Mouse (Mus musculus) megakaryocyte-erythroid progenitor cell, adult 5-6 weeks (primary cell): ENCODE data around the gene Gm17606. TPM values are rescaled to one million over a fixed set of nuclear protein-coding genes. Genes with fewer than 3 reads are reported as not detected.

ENCODE experiments used
- total RNA-seq, 2 experiments: library from RNA; stranded (forward) in 1 of 2; stranded (reverse) in 1 of 2; fragments of 200-1000, 215-1000 nt in 1 of 2; fragments of >200 nt in 1 of 2; fragmentation: Nextera tagmentation in 1 of 2; gene quantifications; 2 replicates each; pipeline ENCODE4 v1.2.3; 2014 to 2017

The Gm17606 gene
- total RNA-seq, 2 experiments from 2014 or later, result not detected

Other genes starting within 250 kb of the Gm17606 start
- 8.8 and 12.9 TPM in 2 replicates for gene Slc7a7, start 223.2 kb upstream of the Gm17606 start, total RNA-seq (2014; fragmentation: Nextera tagmentation)
- 8.2 and 10.6 TPM in 2 replicates for gene Slc7a7, start 223.2 kb upstream of the Gm17606 start, total RNA-seq (2017)
- 504 and 507 TPM in 2 replicates for gene Mrpl52, start 214.0 kb upstream of the Gm17606 start, total RNA-seq (2014; fragmentation: Nextera tagmentation)
- 266 and 434 TPM in 2 replicates for gene Mrpl52, start 214.0 kb upstream of the Gm17606 start, total RNA-seq (2017)
- 39.2 and 44.9 TPM in 2 replicates for gene Mmp14, start 209.3 kb upstream of the Gm17606 start, total RNA-seq (2014; fragmentation: Nextera tagmentation)
- 23.4 and 37.2 TPM in 2 replicates for gene Mmp14, start 209.3 kb upstream of the Gm17606 start, total RNA-seq (2017)
- gene Lrp10, start 176.8 kb upstream of the Gm17606 start, total RNA-seq (2014; fragmentation: Nextera tagmentation), result 38.4 and 38.6 TPM in 2 replicates
- gene Lrp10, start 176.8 kb upstream of the Gm17606 start, total RNA-seq (2017), result 13.0 and 19.9 TPM in 2 replicates
- gene Rem2, start 164.9 kb upstream of the Gm17606 start, total RNA-seq (2014; fragmentation: Nextera tagmentation), result 0.50 and 3.5 TPM in 2 replicates
- 0.80 and 2.0 TPM in 2 replicates for gene Rem2, start 164.9 kb upstream of the Gm17606 start, total RNA-seq (2017)
- 73.8 and 87.5 TPM in 2 replicates for gene Prmt5, start 123.4 kb upstream of the Gm17606 start, total RNA-seq (2014; fragmentation: Nextera tagmentation)
- 71.5 and 77.3 TPM in 2 replicates for gene Prmt5, start 123.4 kb upstream of the Gm17606 start, total RNA-seq (2017)
- gene Haus4, start 86.3 kb upstream of the Gm17606 start, total RNA-seq (2014; fragmentation: Nextera tagmentation), result 94.2 and 97.3 TPM in 2 replicates
- 60.5 and 68.2 TPM in 2 replicates for gene Haus4, start 86.3 kb upstream of the Gm17606 start, total RNA-seq (2017)
- gene Ajuba, start 63.4 kb upstream of the Gm17606 start, total RNA-seq (2014; fragmentation: Nextera tagmentation), result not detected in 2 replicates
- gene Ajuba, start 63.4 kb upstream of the Gm17606 start, total RNA-seq (2017), result 0.19 and 0.80 TPM in 2 replicates
- 6.2 and 12.7 TPM in 2 replicates for gene 4931414P19Rik, start 35.0 kb upstream of the Gm17606 start, total RNA-seq (2014; fragmentation: Nextera tagmentation)
- 2.9 and 7.3 TPM in 2 replicates for gene 4931414P19Rik, start 35.0 kb upstream of the Gm17606 start, total RNA-seq (2017)
- gene Psmb5, start 22.9 kb upstream of the Gm17606 start, total RNA-seq (2014; fragmentation: Nextera tagmentation), result 221 and 258 TPM in 2 replicates
- 39.5 and 75.5 TPM in 2 replicates for gene Psmb5, start 22.9 kb upstream of the Gm17606 start, total RNA-seq (2017)
- 0.45 TPM in 1 of 2 replicates, not detected in the other for gene Psmb11, start 19.5 kb upstream of the Gm17606 start, total RNA-seq (2014; fragmentation: Nextera tagmentation)
- not detected in 2 replicates for gene Psmb11, start 19.5 kb upstream of the Gm17606 start, total RNA-seq (2017)
- 2.3 and 2.5 TPM in 2 replicates for gene Cdh24, start 412 bp downstream of the Gm17606 start, total RNA-seq (2014; fragmentation: Nextera tagmentation)
- gene Cdh24, start 412 bp downstream of the Gm17606 start, total RNA-seq (2017), result 0.15 and 1.7 TPM in 2 replicates
- gene 1700123O20Rik, start 45.3 kb downstream of the Gm17606 start, total RNA-seq (2014; fragmentation: Nextera tagmentation), result 37.1 and 42.0 TPM in 2 replicates
- 42.4 and 58.4 TPM in 2 replicates for gene 1700123O20Rik, start 45.3 kb downstream of the Gm17606 start, total RNA-seq (2017)
- gene Acin1, start 46.0 kb downstream of the Gm17606 start, total RNA-seq (2014; fragmentation: Nextera tagmentation), result 222 and 244 TPM in 2 replicates
- 267 and 293 TPM in 2 replicates for gene Acin1, start 46.0 kb downstream of the Gm17606 start, total RNA-seq (2017)
- gene Gm29776, start 57.9 kb downstream of the Gm17606 start, total RNA-seq (2014; fragmentation: Nextera tagmentation), result not detected in 2 replicates
- not detected in 2 replicates for gene Gm29776, start 57.9 kb downstream of the Gm17606 start, total RNA-seq (2017)
- gene Cebpe, start 71.2 kb downstream of the Gm17606 start, total RNA-seq (2014; fragmentation: Nextera tagmentation), result 1.4 and 5.7 TPM in 2 replicates
- not detected in 2 replicates for gene Cebpe, start 71.2 kb downstream of the Gm17606 start, total RNA-seq (2017)
- 0.13 and 0.37 TPM in 2 replicates for gene Slc7a8, start 141.0 kb downstream of the Gm17606 start, total RNA-seq (2014; fragmentation: Nextera tagmentation)
- gene Slc7a8, start 141.0 kb downstream of the Gm17606 start, total RNA-seq (2017), result 0.34 TPM in 1 of 2 replicates, not detected in the other
- not detected in 2 replicates for gene Rnf212b, start 173.2 kb downstream of the Gm17606 start, total RNA-seq (2014; fragmentation: Nextera tagmentation)
- gene Rnf212b, start 173.2 kb downstream of the Gm17606 start, total RNA-seq (2017), result not detected in 2 replicates
- gene Homez, start 230.0 kb downstream of the Gm17606 start, total RNA-seq (2014; fragmentation: Nextera tagmentation), result 1.2 and 16.1 TPM in 2 replicates
- gene Homez, start 230.0 kb downstream of the Gm17606 start, total RNA-seq (2017), result 1.5 and 6.1 TPM in 2 replicates
- gene Ppp1r3e, start 236.6 kb downstream of the Gm17606 start, total RNA-seq (2014; fragmentation: Nextera tagmentation), result 15.9 and 16.7 TPM in 2 replicates
- 1.6 and 2.5 TPM in 2 replicates for gene Ppp1r3e, start 236.6 kb downstream of the Gm17606 start, total RNA-seq (2017)
- gene Bcl2l2, start 242.4 kb downstream of the Gm17606 start, total RNA-seq (2014; fragmentation: Nextera tagmentation), result 7.3 and 9.4 TPM in 2 replicates
- 3.3 and 7.5 TPM in 2 replicates for gene Bcl2l2, start 242.4 kb downstream of the Gm17606 start, total RNA-seq (2017)
- gene Gm20521, start 242.5 kb downstream of the Gm17606 start, total RNA-seq (2014; fragmentation: Nextera tagmentation), result 1.4 TPM in 1 of 2 replicates, not detected in the other
- gene Gm20521, start 242.5 kb downstream of the Gm17606 start, total RNA-seq (2017), result not detected in 2 replicates